Mouse (Mus musculus) midbrain, embryonic 11.5 days (tissue): ENCODE measurements at regions not wholly inside any gene's neighbourhood (a gene's known extent, or its start where the extent isn't known, plus 50 kb on each side); places are given as distances from the start of the nearest gene placed in this dataset.

Source experiments
- ATAC-seq: fragments of 200-750 bp; cut with Nextera tagmentation; 2 replicates; pipeline ENCODE4 v1.8.0; 2017; ENCODE audit warnings: moderate TSS enrichment, moderate library complexity; ENCODE audit not compliant: low FRiP score
- DNase-seq: peaks from one replicate; pipeline ENCODE4 v3.0.0; 2015; ENCODE audit warnings: low spot score; ENCODE audit errors: missing footprints
- H3K27ac ChIP-seq: fragments of 300-500 bp; sonication (generic); 2 replicates; pipeline ENCODE4 v1.5.1; 2014; ENCODE audit warnings: low read depth, low read length
- H3K27me3 ChIP-seq: fragments of 300-500 bp; sonication (generic); 2 replicates; pipeline ENCODE4 v1.6.1; 2014; ENCODE audit warnings: mild to moderate bottlenecking, low read length, moderate library complexity, mixed read lengths; ENCODE audit not compliant: control insufficient read depth, insufficient read depth
- H3K36me3 ChIP-seq: fragments of 300-500 bp; sonication (generic); 2 replicates; pipeline ENCODE4 v1.6.1; 2014; ENCODE audit warnings: mild to moderate bottlenecking, low read length, moderate library complexity, mixed read lengths; ENCODE audit not compliant: control insufficient read depth, insufficient read depth
- H3K4me1 ChIP-seq: fragments of 300-500 bp; sonication (generic); 2 replicates; pipeline ENCODE4 v1.6.1; 2014; ENCODE audit warnings: low read length; ENCODE audit not compliant: control insufficient read depth, insufficient read depth
- H3K4me2 ChIP-seq: fragments of 300-500 bp; sonication (generic); 2 replicates; pipeline ENCODE4 v1.6.1; 2014; ENCODE audit warnings: mild to moderate bottlenecking, moderate library complexity
- H3K4me3 ChIP-seq: fragments of 300-500 bp; sonication (generic); 2 replicates; pipeline ENCODE4 v1.5.1; 2014; ENCODE audit warnings: low read depth, low read length
- H3K9ac ChIP-seq: fragments of 300-500 bp; sonication (generic); 2 replicates; pipeline ENCODE4 v1.6.1; 2014; ENCODE audit warnings: low read length
- H3K9me3 ChIP-seq: fragments of 300-500 bp; sonication (generic); 2 replicates; pipeline ENCODE4 v1.6.1; 2016; ENCODE audit warnings: low read length; ENCODE audit not compliant: control insufficient read depth
- WGBS: fragments of 180-500 bp; shearing (Covaris S2); extraction: QIAGEN DNeasy Blood & Tissue Kit; methylation state at CpG from one replicate; pipeline ENCODE4 v1.1.7; 2014; 5-methylcytosine and 5-hydroxymethylcytosine counted together

GRCm38 (mm10) chr13:106318980-106319379 is 617.8 kb downstream of the Ipo11 start:
- WGBS, result 52% methylated on average over 3 of the region's 3 CpGs
- no peaks in the 10 kb centered on the region for H3K27me3 ChIP-seq
- no peaks in the 10 kb centered on the region for H3K36me3 ChIP-seq
- H3K4me1 ChIP-seq, result no peaks in the 10 kb centered on the region
- no peak overlapping the region for H3K4me2 ChIP-seq
- no peaks in the 10 kb centered on the region for H3K9me3 ChIP-seq
- no peak overlapping the region for H3K4me3 ChIP-seq
- no peak overlapping the region for H3K9ac ChIP-seq
- no peak for DNase-seq
- H3K27ac ChIP-seq, result no peak overlapping the region
- ATAC-seq, result peak; percentile 61

- DNase-seq (no peak), ATAC-seq (no peak)
- no peaks in the 10 kb centered on the region for H3K9me3 ChIP-seq
- no peak overlapping the region for H3K4me2 ChIP-seq
- no peaks in the 10 kb centered on the region for H3K4me1 ChIP-seq
- H3K9ac ChIP-seq, result no peak overlapping the region
- no peak overlapping the region for H3K4me3 ChIP-seq
- 82% methylated on average over 6 of the region's 6 CpGs for WGBS
- no peaks in the 10 kb centered on the region for H3K27me3 ChIP-seq
- no peak overlapping the region for H3K27ac ChIP-seq
- H3K36me3 ChIP-seq, result no peaks in the 10 kb centered on the region
Observed at GRCm38 (mm10) chr13:106318476-106318875, 618.3 kb downstream of the Ipo11 start.

- no peak overlapping the region for H3K27ac ChIP-seq
- H3K36me3 ChIP-seq, result no peaks in the 10 kb centered on the region
- 82% methylated on average over 2 of the region's 2 CpGs for WGBS
- H3K4me1 ChIP-seq, result no peaks in the 10 kb centered on the region
- H3K27me3 ChIP-seq, result no peaks in the 10 kb centered on the region
- no peak overlapping the region for H3K4me2 ChIP-seq
- no peak overlapping the region for H3K9ac ChIP-seq
- ATAC-seq (no peak), DNase-seq (no peak)
- no peak overlapping the region for H3K4me3 ChIP-seq
- H3K9me3 ChIP-seq, result no peaks in the 10 kb centered on the region
Observed at GRCm38 (mm10) chr13:106317300-106317699, 619.5 kb downstream of the Ipo11 start.

GRCm38 (mm10) chr13:106281181-106281580 is 655.6 kb downstream of the Ipo11 start:
- H3K4me3 ChIP-seq, result no peak overlapping the region
- DNase-seq, result no peak
- H3K27me3 ChIP-seq, result no peaks in the 10 kb centered on the region
- no peak for ATAC-seq
- 59% methylated on average over 3 of the region's 3 CpGs for WGBS
- H3K9ac ChIP-seq, result no peak overlapping the region
- no peaks in the 10 kb centered on the region for H3K4me1 ChIP-seq
- no peaks in the 10 kb centered on the region for H3K36me3 ChIP-seq
- no peaks in the 10 kb centered on the region for H3K9me3 ChIP-seq
- no peak overlapping the region for H3K27ac ChIP-seq
- H3K4me2 ChIP-seq, result no peak overlapping the region

- H3K4me1 ChIP-seq, result no peaks in the 10 kb centered on the region
- H3K36me3 ChIP-seq, result no peaks in the 10 kb centered on the region
- H3K9ac ChIP-seq, result no peak overlapping the region
- H3K4me3 ChIP-seq, result no peak overlapping the region
- DNase-seq, result no peak
- WGBS, result 79% methylated on average over 1 of the region's 1 CpGs
- H3K4me2 ChIP-seq, result no peak overlapping the region
- no peak for ATAC-seq
- no peak overlapping the region for H3K27ac ChIP-seq
- no peaks in the 10 kb centered on the region for H3K9me3 ChIP-seq
- no peaks in the 10 kb centered on the region for H3K27me3 ChIP-seq
Observed at GRCm38 (mm10) chr13:106259874-106260273, 676.9 kb downstream of the Ipo11 start.
